Mouse (Mus musculus) ovary, postnatal 14 days (tissue): ENCODE results near the gene Ttll9.

Source experiments
- DNase-seq: peaks from one replicate; pipeline ENCODE4 v3.0.0; 2022; ENCODE audit warnings: low spot score

The Ttll9 gene

GRCm38 (mm10) chr2:153051537-153051936, 89.3 kb downstream of the Ttll9 start:
- DNase-seq, result no peak

- no peak for DNase-seq
These were observed 90.5 kb downstream of the Ttll9 start for GRCm38 (mm10) chr2:153052700-153053351.

- no peak for DNase-seq
These were observed 91.6 kb downstream of the Ttll9 start for GRCm38 (mm10) chr2:153053896-153054295.

- DNase-seq, result no peak
These were observed 93.1 kb downstream of the Ttll9 start for GRCm38 (mm10) chr2:153055270-153055920.
